Mouse (Mus musculus): ENCODE measurements around the gene Mgat2.

- TF ChIP-seq POLR2A (IDR thresholded peaks at IDR 0.05; ENCODE audit: insufficient read depth, low read depth, low read length) = no peak
- no peak for TF ChIP-seq EP300 (IDR thresholded peaks at IDR 0.05; ENCODE audit: insufficient read depth, low read depth, low read length)
Observed at GRCm38 (mm10) chr12:69150049-69150448, 33.9 kb upstream of the Mgat2 start.
